ENCODE assay signal across 9 mouse cellular contexts in the genomic region with DNA sequence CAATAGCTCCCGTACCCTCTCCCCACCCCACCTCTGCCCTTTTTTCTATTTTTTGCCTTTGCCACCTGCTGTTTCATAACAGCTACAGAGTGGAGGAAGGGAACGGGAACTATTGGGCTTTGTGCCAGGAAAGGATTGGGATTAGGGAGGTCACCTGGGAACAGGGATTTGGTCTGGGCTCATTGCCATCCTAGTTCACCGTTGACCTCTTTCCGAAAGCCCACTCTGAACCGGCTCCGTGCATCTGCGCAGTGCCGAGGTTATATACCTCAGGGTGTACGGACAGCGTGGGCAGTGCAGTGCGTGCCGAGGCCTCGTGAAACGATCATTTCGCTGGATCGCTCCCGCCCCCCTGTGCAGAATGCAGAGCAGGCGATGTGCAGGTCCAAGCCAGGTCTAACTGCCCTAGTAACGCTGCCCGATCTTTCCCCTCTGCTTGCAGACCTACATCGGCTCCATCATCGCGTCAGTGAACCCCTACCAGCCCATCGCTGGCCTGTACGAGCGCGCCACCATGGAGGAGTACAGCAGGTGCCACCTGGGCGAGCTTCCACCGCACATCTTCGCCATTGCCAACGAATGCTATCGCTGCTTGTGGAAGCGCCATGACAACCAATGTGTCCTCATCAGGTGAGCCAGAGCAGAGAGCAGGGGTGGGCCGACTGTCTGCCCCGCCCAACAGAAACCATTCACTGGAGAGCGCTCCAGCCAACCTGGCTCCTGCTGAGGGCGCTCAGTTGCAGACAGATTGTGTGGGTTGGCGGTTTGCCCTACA.
A peak's percentile ranks its signal among the peaks of the same experiment; 100 is the strongest.
DNase-seq lines count a peak whose midpoint lies in the region; ATAC-seq and TF ChIP-seq lines count a peak whose summit lies in the region.
"Had no signal": no experiment of that assay in that cellular context is flagged by ENCODE, and none has a peak within 500 bp of the region (broad histone marks: within the 10 kb centered on the region; RNA-seq: fewer than 3 reads in every experiment).

No protein-coding gene starts in this region.

- H3K36me3 ChIP-seq in heart, embryonic 11.5 days (ENCODE audit: control insufficient read depth, insufficient read depth, low read length): no peaks in the 10 kb centered on the region
- H3K36me3 ChIP-seq in heart, adult 2 months (ENCODE audit: control insufficient read depth, insufficient read depth, low read length): peaks cover 5% of the 10 kb centered on the region
- H3K36me3 ChIP-seq in kidney, postnatal 0 days (ENCODE audit: insufficient read depth, low read length): 0 out of 2 replicates have a peak, but pooled peaks cover 2% of the 10 kb centered on the region
- no peaks in the 10 kb centered on the region for H3K36me3 ChIP-seq in liver, postnatal 0 days (replicated peaks; ENCODE audit: insufficient read depth, low read length)

- no peak for TF ChIP-seq CTCF in heart, adult 2 months (IDR thresholded peaks at IDR 0.05)
- no peak for TF ChIP-seq CTCF in kidney, postnatal 0 days (IDR thresholded peaks at IDR 0.05; ENCODE audit: low read depth)
- TF ChIP-seq CTCF in liver, postnatal 0 days (IDR thresholded peaks at IDR 0.05; ENCODE audit: low read depth): no peak

- no peaks in the 10 kb centered on the region for H3K27me3 ChIP-seq in heart, embryonic 11.5 days (ENCODE audit: control insufficient read depth, insufficient read depth, low read length)
- no peaks in the 10 kb centered on the region for H3K27me3 ChIP-seq in heart, adult 2 months (ENCODE audit: control insufficient read depth, insufficient read depth, low read length)
- no peaks in the 10 kb centered on the region for H3K27me3 ChIP-seq in kidney, postnatal 0 days (ENCODE audit: insufficient read depth, low read length)
- H3K27me3 ChIP-seq in liver, postnatal 0 days (ENCODE audit: insufficient read depth, low read length): no peaks in the 10 kb centered on the region

- no peaks in the 10 kb centered on the region for H3K79me2 ChIP-seq in heart, adult 2 months (replicated peaks; ENCODE audit: control insufficient read depth, insufficient read depth, low read length)

- H3K4me1 ChIP-seq in heart, embryonic 11.5 days (ENCODE audit: control insufficient read depth, insufficient read depth, low read length): no peaks in the 10 kb centered on the region
- H3K4me1 ChIP-seq in heart, adult 2 months (ENCODE audit: control insufficient read depth, insufficient read depth, low read length): peaks cover 3% of the 10 kb centered on the region; the same call in 1 of the 2 replicates
- no peaks in the 10 kb centered on the region for H3K4me1 ChIP-seq in kidney, postnatal 0 days (replicated peaks; ENCODE audit: insufficient read depth, low read length)
- H3K4me1 ChIP-seq in liver, postnatal 0 days (ENCODE audit: insufficient read depth): peaks cover 8% of the 10 kb centered on the region; the same call in 1 of the 2 replicates

- DNase-seq in heart, adult 2 months: no peak
- peak; percentile 84 to 85 for DNase-seq in cerebellum, postnatal 36 days
- DNase-seq in kidney, postnatal 0 days (ENCODE audit: low spot score): no peak
- peak; percentile 71 for DNase-seq in liver, postnatal 0 days
- DNase-seq in testis, postnatal 14 days (ENCODE audit: low spot score): peak; percentile 15
- no peak for DNase-seq in spleen, postnatal 36 days (ENCODE audit: low spot score in 2 of 2)
- no peak for DNase-seq in gastrocnemius, postnatal 4 days (ENCODE audit: low spot score in 2 of 2)

- intact Hi-C loops in heart, adult 2 months (cut with DNase I): no loop called here

- H3K9ac ChIP-seq in heart, embryonic 11.5 days (ENCODE audit: low read depth, low read length): no peak overlapping the region
- no peak overlapping the region for H3K9ac ChIP-seq in heart, adult 2 months (ENCODE audit: low read depth, low read length)
- H3K9ac ChIP-seq in kidney, postnatal 0 days (ENCODE audit: low read depth, low read length): no peak overlapping the region
- no peak overlapping the region for H3K9ac ChIP-seq in liver, postnatal 0 days (replicated peaks)

- no peak overlapping the region for H3K4me2 ChIP-seq in heart, embryonic 11.5 days
- H3K4me2 ChIP-seq in kidney, postnatal 0 days (ENCODE audit: low read length): no peak overlapping the region; the same call in 1 of the 2 replicates
- H3K4me2 ChIP-seq in liver, postnatal 0 days (ENCODE audit: low read depth, low read length): peak overlapping the region; percentile 24

- no peak overlapping the region for H3K4me3 ChIP-seq in heart, embryonic 11.5 days (ENCODE audit: low read depth, low read length)
- H3K4me3 ChIP-seq in heart, adult 2 months: no peak overlapping the region
- no peak overlapping the region for H3K4me3 ChIP-seq in kidney, postnatal 0 days (replicated peaks; ENCODE audit: low read depth, low read length)
- H3K4me3 ChIP-seq in liver, postnatal 0 days (ENCODE audit: low read depth, low read length): no peak overlapping the region
- H3K4me3 ChIP-seq: erythroblast, embryonic 14.5 days had no signal

- TF ChIP-seq EP300 in heart, adult 2 months (IDR thresholded peaks at IDR 0.05; ENCODE audit: insufficient read depth, low read depth, low read length): no peak
- TF ChIP-seq EP300 in liver, postnatal 0 days (IDR thresholded peaks at IDR 0.05; ENCODE audit: low read depth): no peak

- no peak for TF ChIP-seq POLR2A in heart, adult 2 months (IDR thresholded peaks at IDR 0.05; ENCODE audit: insufficient read depth, low read depth, low read length)

- WGBS in heart, embryonic 11.5 days (ENCODE audit: insufficient replicate concordance): 77% methylated on average over 38 of the region's 38 CpGs
- 79% methylated on average over 38 of the region's 38 CpGs for WGBS in heart, adult 2 months
- WGBS in kidney, postnatal 0 days: 63% methylated on average over 38 of the region's 38 CpGs
- WGBS in liver, postnatal 0 days (ENCODE audit: insufficient replicate concordance): 77% methylated on average over 38 of the region's 38 CpGs

- ATAC-seq in heart, embryonic 11.5 days (replicated peaks; ENCODE audit: insufficient number of reproducible peaks, low FRiP score, low TSS enrichment): 0 out of 2 replicates have a peak, but pooled peaks have one; percentile 37
- peak; percentile 46 for ATAC-seq in kidney, postnatal 0 days (replicated peaks; ENCODE audit: low FRiP score, low read depth)
- peak; percentile 86 for ATAC-seq in liver, postnatal 0 days

- no peak overlapping the region for H3K27ac ChIP-seq in heart, embryonic 11.5 days (ENCODE audit: low read depth, low read length)
- H3K27ac ChIP-seq in heart, adult 2 months: no peak overlapping the region
- H3K27ac ChIP-seq in kidney, postnatal 0 days: no peak overlapping the region
- peak overlapping the region; percentile 31 for H3K27ac ChIP-seq in liver, postnatal 0 days (ENCODE audit: low read depth)

- H3K9me3 ChIP-seq in heart, embryonic 11.5 days (replicated peaks; ENCODE audit: control insufficient read depth, low read length): no peaks in the 10 kb centered on the region
- H3K9me3 ChIP-seq in kidney, postnatal 0 days (replicated peaks; ENCODE audit: low read length): no peaks in the 10 kb centered on the region
- no peaks in the 10 kb centered on the region for H3K9me3 ChIP-seq in liver, postnatal 0 days (ENCODE audit: low read length)

Comparison
In these comparisons a context has a peak if more than half of its experiments do, and no peak if none do; other contexts are left out.
1. DNase-seq: peak in cerebellum, postnatal 36 days (2 of 2), liver, postnatal 0 days (single experiment) and testis, postnatal 14 days (single experiment); none in heart, adult 2 months (0 of 2), kidney, postnatal 0 days (single experiment), spleen, postnatal 36 days (0 of 2) and gastrocnemius, postnatal 4 days (0 of 2).
2. Peak in every context shown above with its lines, with median percentiles within 50 percentile points of each other: ATAC-seq.